Mouse (Mus musculus) MEL (cell line): ENCODE measurements around the gene Sgca. TPM values are rescaled to one million over a fixed set of nuclear protein-coding genes. Genes with fewer than 3 reads are reported as not detected.

Experiments
- DNase-seq: peaks from one replicate; pipeline ENCODE4 v3.0.0; 2011; ENCODE audit warnings: low read depth, low spot score
- H3K27ac ChIP-seq: 2 replicates; pipeline ENCODE4 v1.5.1; 2012; ENCODE audit warnings: low read depth, mild to moderate bottlenecking, control low read depth, low read length, moderate library complexity; ENCODE audit not compliant: control insufficient read depth
- H3K27me3 ChIP-seq, 2 experiments: fragments of 150-350 bp in 1 of 2; sonication (generic) in 1 of 2; 2 replicates each; pipeline ENCODE4 v1.6.1; 2012; ENCODE audit warnings: low read length in 2 of 2, mild to moderate bottlenecking in 2 of 2, improper control_type of control experiment in 1 of 2, moderate library complexity in 1 of 2; ENCODE audit not compliant: insufficient read depth in 2 of 2, control insufficient read depth in 1 of 2
- H3K36me3 ChIP-seq, 2 experiments: 2 replicates each; pipeline ENCODE4 v1.6.1; 2012 to 2014; ENCODE audit warnings: low read length in 2 of 2, improper control_type of control experiment in 1 of 2, inconsistent platforms in 1 of 2, mild to moderate bottlenecking in 1 of 2; ENCODE audit not compliant: insufficient read depth in 2 of 2, control insufficient read depth in 1 of 2
- H3K4me1 ChIP-seq, 2 experiments: fragments of 150-350 bp in 1 of 2; sonication (generic) in 1 of 2; 2 replicates each; pipeline ENCODE4 v1.6.1; 2012; ENCODE audit warnings: low read length in 2 of 2, improper control_type of control experiment in 1 of 2, mild to moderate bottlenecking in 1 of 2; ENCODE audit not compliant: insufficient read depth in 2 of 2, control insufficient read depth in 1 of 2
- H3K4me3 ChIP-seq, 2 experiments: fragments of 150-350 bp in 1 of 2; sonication (generic) in 1 of 2; 2 replicates each; pipeline ENCODE4 v1.5.1; 2012; ENCODE audit warnings: low read depth in 2 of 2, low read length in 2 of 2, mild to moderate bottlenecking in 2 of 2, moderate library complexity in 2 of 2, control low read depth in 1 of 2, improper control_type of control experiment in 1 of 2; ENCODE audit not compliant: control insufficient read depth in 1 of 2, insufficient read depth in 1 of 2
- H3K79me2 ChIP-seq: 2 replicates; pipeline ENCODE4 v1.6.1; 2012; ENCODE audit warnings: mild to moderate bottlenecking, low read length, moderate library complexity; ENCODE audit not compliant: control insufficient read depth, poor library complexity, insufficient read depth
- H3K9ac ChIP-seq: 2 replicates; pipeline ENCODE4 v1.6.1; 2012; ENCODE audit warnings: low read depth, mild to moderate bottlenecking, control low read depth, low read length, moderate library complexity; ENCODE audit not compliant: control insufficient read depth, poor library complexity, severe bottlenecking
- H3K9me3 ChIP-seq: fragments of 150-350 bp; sonication (generic); replicated peaks from 2 replicates; pipeline ENCODE4 v1.6.1; 2012; ENCODE audit warnings: mild to moderate bottlenecking, low read length, improper control_type of control experiment, moderate library complexity; ENCODE audit not compliant: insufficient read depth
- BHLHE40 ChIP-seq: IDR thresholded peaks from 2 replicates; pipeline ENCODE4 v1.6.1; 2012; ENCODE audit warnings: low read depth, mild to moderate bottlenecking, inconsistent platforms, low read length, improper control_type of control experiment, borderline replicate concordance
- CHD1 ChIP-seq: IDR thresholded peaks from 2 replicates; pipeline ENCODE4 v1.6.1; 2012; ENCODE audit warnings: low read depth, mild to moderate bottlenecking, inconsistent platforms, low read length, improper control_type of control experiment
- CHD2 ChIP-seq: IDR thresholded peaks from 2 replicates; pipeline ENCODE4 v1.6.1; 2011; ENCODE audit warnings: low read length, improper control_type of control experiment
- CTCF ChIP-seq, 3 experiments: IDR thresholded peaks in 2 of 3; conservative IDR thresholded peaks in 1 of 3; 2 replicates each; pipeline ENCODE4 v1.5.1; 2011 to 2012; ENCODE audit warnings: low read length in 3 of 3, low read depth in 2 of 3, mild to moderate bottlenecking in 2 of 3, improper control_type of control experiment in 1 of 3, inconsistent platforms in 1 of 3, mixed read lengths in 1 of 3, moderate library complexity in 1 of 3; ENCODE audit not compliant: control insufficient read depth in 1 of 3, insufficient read depth in 1 of 3, poor library complexity in 1 of 3, severe bottlenecking in 1 of 3
- ELF1 ChIP-seq: IDR thresholded peaks from 2 replicates; pipeline ENCODE4 v1.6.1; 2014; ENCODE audit warnings: low read depth, mild to moderate bottlenecking, inconsistent platforms, low read length, improper control_type of control experiment, moderate library complexity
- EP300 ChIP-seq, 2 experiments: IDR thresholded peaks; 2 replicates each; pipeline ENCODE4 v1.6.1; 2011; ENCODE audit warnings: improper control_type of control experiment in 2 of 2, low read length in 2 of 2, low read depth in 1 of 2, mild to moderate bottlenecking in 1 of 2
- ETS1 ChIP-seq: IDR thresholded peaks from 2 replicates; pipeline ENCODE4 v1.6.1; 2012; ENCODE audit warnings: low read depth, mild to moderate bottlenecking, inconsistent platforms, low read length, improper control_type of control experiment, moderate library complexity
- HCFC1 ChIP-seq: IDR thresholded peaks from 2 replicates; pipeline ENCODE4 v1.6.1; 2012; ENCODE audit warnings: low read depth, mild to moderate bottlenecking, inconsistent platforms, low read length, improper control_type of control experiment, moderate library complexity
- MAX ChIP-seq: IDR thresholded peaks from 2 replicates; pipeline ENCODE4 v1.6.1; 2011; ENCODE audit warnings: low read length, improper control_type of control experiment
- MAZ ChIP-seq: IDR thresholded peaks from 2 replicates; pipeline ENCODE4 v1.6.1; 2012; ENCODE audit warnings: low read depth, mild to moderate bottlenecking, inconsistent platforms, low read length, improper control_type of control experiment
- MXI1 ChIP-seq: IDR thresholded peaks from 2 replicates; pipeline ENCODE4 v1.6.1; 2011; ENCODE audit warnings: mild to moderate bottlenecking, low read depth, low read length, improper control_type of control experiment
- MYC ChIP-seq: IDR thresholded peaks from 2 replicates; pipeline ENCODE4 v1.6.1; 2011; ENCODE audit warnings: low read depth, mild to moderate bottlenecking, low read length, improper control_type of control experiment, moderate library complexity
- NELFE ChIP-seq: IDR thresholded peaks from 2 replicates; pipeline ENCODE4 v1.6.1; 2011; ENCODE audit warnings: low read depth, low read length, improper control_type of control experiment
- POLR2A ChIP-seq, 2 experiments: IDR thresholded peaks; 2 replicates each; pipeline ENCODE4 v1.6.1; 2011 to 2012; ENCODE audit warnings: low read length in 2 of 2, mild to moderate bottlenecking in 2 of 2, control low read depth in 1 of 2, improper control_type of control experiment in 1 of 2, low read depth in 1 of 2, moderate library complexity in 1 of 2; ENCODE audit not compliant: control insufficient read depth in 1 of 2, insufficient read depth in 1 of 2, poor library complexity in 1 of 2
- POLR2AphosphoS2 ChIP-seq: IDR thresholded peaks from 2 replicates; pipeline ENCODE4 v1.6.1; 2011; ENCODE audit warnings: low read length, improper control_type of control experiment
- RAD21 ChIP-seq: IDR thresholded peaks from 2 replicates; pipeline ENCODE4 v1.6.1; 2011; ENCODE audit warnings: mild to moderate bottlenecking, low read depth, low read length, improper control_type of control experiment
- RCOR1 ChIP-seq: IDR thresholded peaks from 2 replicates; pipeline ENCODE4 v1.6.1; 2012; ENCODE audit warnings: low read depth, mild to moderate bottlenecking, inconsistent platforms, low read length, improper control_type of control experiment
- SIN3A ChIP-seq: IDR thresholded peaks from 2 replicates; pipeline ENCODE4 v1.6.1; 2012; ENCODE audit warnings: low read length, improper control_type of control experiment, inconsistent platforms
- TAL1 ChIP-seq: IDR thresholded peaks from 2 replicates; pipeline ENCODE4 v1.6.1; 2012; ENCODE audit warnings: mild to moderate bottlenecking, inconsistent platforms, low read length, moderate library complexity, mixed read lengths
- TBP ChIP-seq: IDR thresholded peaks from 2 replicates; pipeline ENCODE4 v1.8.0; 2011; ENCODE audit warnings: low read depth, low read length, improper control_type of control experiment
- TCF12 ChIP-seq: IDR thresholded peaks from 2 replicates; pipeline ENCODE4 v1.6.1; 2014; ENCODE audit warnings: low read depth, mild to moderate bottlenecking, inconsistent platforms, low read length, improper control_type of control experiment, moderate library complexity
- USF2 ChIP-seq, 2 experiments: IDR thresholded peaks; 2 replicates each; pipeline ENCODE4 v1.6.1; 2011 to 2012; ENCODE audit warnings: improper control_type of control experiment in 2 of 2, low read length in 2 of 2, borderline replicate concordance in 1 of 2, inconsistent platforms in 1 of 2, low read depth in 1 of 2, mild to moderate bottlenecking in 1 of 2; ENCODE audit not compliant: insufficient read depth in 1 of 2
- ZC3H11A ChIP-seq: IDR thresholded peaks from 2 replicates; pipeline ENCODE4 v1.6.1; 2012; ENCODE audit warnings: low read depth, mild to moderate bottlenecking, inconsistent platforms, low read length, improper control_type of control experiment
- ZKSCAN1 ChIP-seq: IDR thresholded peaks from 2 replicates; pipeline ENCODE4 v1.6.1; 2012; ENCODE audit warnings: low read depth, mild to moderate bottlenecking, inconsistent platforms, low read length, improper control_type of control experiment, moderate library complexity
- ZMIZ1 ChIP-seq: IDR thresholded peaks from 2 replicates; pipeline ENCODE4 v1.6.1; 2012; ENCODE audit warnings: low read depth, mild to moderate bottlenecking, inconsistent platforms, low read length, improper control_type of control experiment, moderate library complexity
- ZNF384 ChIP-seq: IDR thresholded peaks from 2 replicates; pipeline ENCODE4 v1.6.1; 2012; ENCODE audit warnings: low read depth, mild to moderate bottlenecking, inconsistent platforms, low read length, improper control_type of control experiment
- polyA plus RNA-seq, 2 experiments: library from polyadenylated mRNA; stranded (reverse) in 1 of 2; unstranded in 1 of 2; fragments of >175 nt in 1 of 2; fragments of >200 nt in 1 of 2; gene quantifications; 2 replicates each; pipeline versions ENCODE4 v1.2.1 to v1.2.4; 2012; ENCODE audit warnings: low replicate concordance in 2 of 2, low read depth in 1 of 2; ENCODE audit not compliant: insufficient read length in 2 of 2, insufficient read depth in 1 of 2, missing spikeins in 1 of 2
- total RNA-seq: library from RNA; depleted of rRNA; stranded (reverse); fragments of 300-350 nt; gene quantifications from 2 replicates; pipeline ENCODE4 v1.2.3, GENCODE M21; 2012

The Sgca gene
- total and polyA plus RNA-seq, 3 experiments: not detected

DNA sequence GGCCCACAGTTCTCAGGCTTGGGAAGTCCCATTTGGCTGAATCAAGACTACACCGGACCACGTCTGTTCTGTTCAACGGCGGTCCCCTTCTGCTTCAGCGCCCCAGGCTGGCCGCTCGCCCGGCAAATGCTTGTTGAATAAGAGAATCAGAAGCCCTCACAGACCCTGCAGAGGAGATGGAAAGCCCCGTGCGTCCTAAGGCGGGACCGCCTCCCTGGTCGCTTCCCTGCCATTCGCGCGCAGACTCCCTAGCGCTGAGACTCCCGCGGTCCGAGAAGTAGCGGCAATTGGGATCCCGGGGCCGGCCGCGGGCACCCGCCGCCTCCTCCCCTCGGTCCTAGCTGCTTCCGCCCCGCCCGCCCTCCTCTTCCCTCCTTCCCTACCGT, 33.5 kb upstream of the Sgca start, which contains the start of gene Samd14 (continued):
- TF ChIP-seq ZC3H11A (no peak), TBP (peak; percentile 2; the same call in 1 of the 2 replicates), CTCF (IDR thresholded peaks at IDR 0.05 in 2 of 3, conservative IDR thresholded peaks at IDR 0.05 in 1 of 3; ENCODE audit: control insufficient read depth in 1 of 3, insufficient read depth in 1 of 3, low read depth in 2 of 3, low read length in 3 of 3, poor library complexity in 1 of 3, severe bottlenecking in 1 of 3) (no peak), USF2 (IDR thresholded peaks at IDR 0.05; ENCODE audit: borderline replicate concordance in 1 of 2, insufficient read depth in 1 of 2, low read depth in 1 of 2, low read length in 2 of 2) (no peak), MAZ (peak; percentile 24; the same call in 1 of the 2 replicates)

DNA sequence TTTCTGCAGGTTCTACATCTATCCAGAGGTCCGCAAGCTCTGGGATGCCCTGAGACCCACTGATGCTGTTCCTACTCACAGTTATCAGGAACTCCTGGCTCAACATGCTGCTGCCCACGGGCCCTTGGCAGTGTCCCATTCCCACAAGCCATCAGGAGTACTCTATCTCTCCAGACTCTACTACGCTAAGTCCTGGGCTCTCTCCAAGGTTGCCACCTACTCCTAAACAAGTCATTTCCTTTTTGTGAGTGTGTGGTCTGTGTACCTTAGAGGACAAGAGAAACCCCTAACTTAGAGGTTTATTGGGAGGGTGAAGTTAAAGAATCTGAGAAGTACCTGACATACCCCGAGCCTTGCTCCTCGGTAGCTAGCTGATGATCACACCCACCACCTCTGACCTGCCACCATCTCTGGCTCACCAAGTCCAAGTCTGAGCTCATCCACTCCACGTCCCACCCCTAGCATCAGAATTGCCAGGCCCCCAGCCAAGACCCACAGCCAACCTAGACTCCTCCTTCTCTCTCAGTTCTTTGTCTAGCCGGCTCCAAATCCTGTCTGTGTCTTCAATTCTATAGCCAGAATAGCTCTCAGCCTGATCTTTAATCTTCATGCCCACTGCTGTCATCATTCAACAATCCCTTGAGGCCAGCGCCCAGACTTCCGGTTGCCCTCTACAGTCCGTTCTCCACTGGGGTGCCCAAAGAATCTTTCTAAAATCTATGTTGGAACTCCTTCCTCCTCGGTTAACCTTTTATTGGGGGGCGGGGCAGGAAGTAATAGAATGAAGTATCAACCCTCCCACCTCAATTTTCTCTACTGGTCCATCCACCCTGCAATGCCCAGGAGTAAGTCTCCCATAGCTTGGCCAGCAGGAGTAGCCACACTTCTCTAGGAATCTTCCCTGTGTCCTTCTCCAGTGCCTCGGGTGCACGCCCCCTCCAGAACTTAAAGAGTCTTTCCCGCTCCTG, 32.8 kb upstream of the Sgca start:
- H3K27ac ChIP-seq: peak overlapping the region; percentile 74
- peaks cover 8 to 59% of the 10 kb centered on the region in 2 experiments for H3K4me1 ChIP-seq
- H3K79me2 ChIP-seq: peaks cover 25% of the 10 kb centered on the region
- peaks cover 0 to 43% of the 10 kb centered on the region in 2 experiments; a peak in 2 of 4 replicates for H3K36me3 ChIP-seq
- no peaks in the 10 kb centered on the region for H3K9me3 ChIP-seq
- TF ChIP-seq MAZ (peak; percentile 68), TAL1 (no peak), RCOR1 (peak; percentile 32; the same call in 1 of the 2 replicates), ETS1 (0 out of 2 replicates have a peak, but pooled peaks have one; percentile 44), POLR2A (IDR thresholded peaks at IDR 0.05; ENCODE audit: control insufficient read depth in 1 of 2, insufficient read depth in 1 of 2, low read depth in 1 of 2, low read length in 2 of 2, poor library complexity in 1 of 2) (peak in 1 of 2 experiments; percentile 64; a peak in 2 of 4 replicates), MAX (0 out of 2 replicates have a peak, but pooled peaks have one; percentile 33), POLR2AphosphoS2 (peak; percentile 0; the same call in 1 of the 2 replicates), HCFC1 (peak; percentile 65), MYC (no peak), MXI1 (peak; percentile 84), CHD2 (no peak; the same call in 1 of the 2 replicates), RAD21 (no peak), SIN3A (peak; percentile 76; the same call in 1 of the 2 replicates), ELF1 (peak; percentile 62), ZMIZ1 (peak; percentile 47; the same call in 1 of the 2 replicates), CHD1 (peak; percentile 87; the same call in 1 of the 2 replicates), TBP (peak; percentile 91), ZNF384 (no peak), ZKSCAN1 (no peak), TCF12 (no peak), BHLHE40 (no peak), NELFE (peak; percentile 14; the same call in 1 of the 2 replicates), EP300 (IDR thresholded peaks at IDR 0.05; ENCODE audit: low read depth in 1 of 2, low read length in 2 of 2) (no peak)
- H3K9ac ChIP-seq: peak overlapping the region; percentile 91
- no peaks in the 10 kb centered on the region for H3K27me3 ChIP-seq
- H3K4me3 ChIP-seq: peak overlapping the region; percentile 70 to 80
- peak; percentile 82 for DNase-seq
